Mouse (Mus musculus): Measurements from ENCODE around the gene 1300017J02Rik. TPM values are rescaled to one million over a fixed set of nuclear protein-coding genes. Genes with fewer than 3 reads are reported as not detected.

The 1300017J02Rik gene
- polyA plus RNA-seq, 1 experiment = 67.0 TPM

- H3K27ac ChIP-seq (ENCODE audit: control insufficient read depth, insufficient read depth, low read depth, low read length, poor library complexity) = no peak overlapping the region
- no peaks in the 10 kb centered on the region for H3K4me1 ChIP-seq (ENCODE audit: control insufficient read depth, insufficient read depth, low read length)
- no peak overlapping the region for H3K4me3 ChIP-seq (replicated peaks; ENCODE audit: control insufficient read depth, low read depth, low read length)
- WGBS = 84% methylated on average over 5 of the region's 5 CpGs
- TF ChIP-seq POLR2A (IDR thresholded peaks at IDR 0.05; ENCODE audit: borderline replicate concordance, control insufficient read depth, low read depth, low read length) (no peak), CTCF (IDR thresholded peaks at IDR 0.05; ENCODE audit: control insufficient read depth, insufficient read depth, low read length) (no peak)
Measured at GRCm38 (mm10) chr9:103252906-103253305, 52.0 kb downstream of the 1300017J02Rik start.

- WGBS = 66% methylated on average over 4 of the region's 4 CpGs
- H3K4me1 ChIP-seq (ENCODE audit: control insufficient read depth, insufficient read depth, low read length) = no peaks in the 10 kb centered on the region
- TF ChIP-seq POLR2A (IDR thresholded peaks at IDR 0.05; ENCODE audit: borderline replicate concordance, control insufficient read depth, low read depth, low read length) (no peak), CTCF (IDR thresholded peaks at IDR 0.05; ENCODE audit: control insufficient read depth, insufficient read depth, low read length) (no peak)
- H3K27ac ChIP-seq (ENCODE audit: control insufficient read depth, insufficient read depth, low read depth, low read length, poor library complexity) = no peak overlapping the region
- H3K4me3 ChIP-seq (replicated peaks; ENCODE audit: control insufficient read depth, low read depth, low read length) = no peak overlapping the region
Measured at GRCm38 (mm10) chr9:103248618-103249017, 56.3 kb downstream of the 1300017J02Rik start.

GRCm38 (mm10) chr9:103246526-103247168, 58.2 kb downstream of the 1300017J02Rik start:
- no peak for TF ChIP-seq CTCF (IDR thresholded peaks at IDR 0.05; ENCODE audit: control insufficient read depth, insufficient read depth, low read length)
- no peak for TF ChIP-seq POLR2A (IDR thresholded peaks at IDR 0.05; ENCODE audit: borderline replicate concordance, control insufficient read depth, low read depth, low read length)
- WGBS = 60% methylated on average over 8 of the region's 8 CpGs
- H3K4me3 ChIP-seq (replicated peaks; ENCODE audit: control insufficient read depth, low read depth, low read length) = no peak overlapping the region
- no peaks in the 10 kb centered on the region; the same call in 1 of the 2 replicates for H3K4me1 ChIP-seq (ENCODE audit: control insufficient read depth, insufficient read depth, low read length)
- H3K27ac ChIP-seq (ENCODE audit: control insufficient read depth, insufficient read depth, low read depth, low read length, poor library complexity) = no peak overlapping the region

- 90% methylated on average over 4 of the region's 4 CpGs for WGBS
Measured at GRCm38 (mm10) chr9:103243640-103244039, 61.2 kb downstream of the 1300017J02Rik start.

DNA sequence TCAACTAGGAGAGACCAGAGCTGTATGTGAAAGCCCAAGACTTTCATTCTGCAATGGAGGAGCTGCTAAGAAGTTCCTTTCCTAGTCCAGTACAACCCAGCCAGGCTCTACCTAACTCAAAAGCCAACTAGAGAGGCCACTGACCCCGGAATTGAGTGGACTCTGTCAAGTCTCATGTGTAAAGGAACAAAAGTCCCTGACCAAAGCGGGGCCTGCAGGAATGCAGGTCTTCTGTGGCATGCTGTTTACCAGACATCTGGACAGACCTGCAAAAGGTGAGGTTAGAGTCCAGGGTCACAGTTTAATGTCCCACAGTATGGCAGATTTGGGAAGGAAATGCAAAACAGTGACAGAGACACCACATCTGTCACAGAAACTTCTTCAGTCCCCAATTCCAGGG, 63.7 kb downstream of the 1300017J02Rik start:
- no peak overlapping the region for H3K4me3 ChIP-seq (replicated peaks; ENCODE audit: control insufficient read depth, low read depth, low read length)
- no peak overlapping the region for H3K27ac ChIP-seq (ENCODE audit: control insufficient read depth, insufficient read depth, low read depth, low read length, poor library complexity)
- TF ChIP-seq CTCF (IDR thresholded peaks at IDR 0.05; ENCODE audit: control insufficient read depth, insufficient read depth, low read length) (no peak), POLR2A (IDR thresholded peaks at IDR 0.05; ENCODE audit: borderline replicate concordance, control insufficient read depth, low read depth, low read length) (no peak)
- H3K4me1 ChIP-seq (ENCODE audit: control insufficient read depth, insufficient read depth, low read length) = no peaks in the 10 kb centered on the region; the same call in 1 of the 2 replicates
- WGBS = 77% methylated on average over 2 of the region's 2 CpGs

More at GRCm38 (mm10) chr9:103243640-103244039, 61.2 kb downstream of the 1300017J02Rik start:
- Histone ChIP-seq H3K27ac (ENCODE audit: control insufficient read depth, insufficient read depth, low read depth, low read length, poor library complexity) (no peak overlapping the region), H3K4me1 (ENCODE audit: control insufficient read depth, insufficient read depth, low read length) (no peaks in the 10 kb centered on the region; the same call in 1 of the 2 replicates), H3K4me3 (replicated peaks; ENCODE audit: control insufficient read depth, low read depth, low read length) (no peak overlapping the region)
- TF ChIP-seq POLR2A (IDR thresholded peaks at IDR 0.05; ENCODE audit: borderline replicate concordance, control insufficient read depth, low read depth, low read length) = no peak
- TF ChIP-seq CTCF (IDR thresholded peaks at IDR 0.05; ENCODE audit: control insufficient read depth, insufficient read depth, low read length) = no peak

DNA sequence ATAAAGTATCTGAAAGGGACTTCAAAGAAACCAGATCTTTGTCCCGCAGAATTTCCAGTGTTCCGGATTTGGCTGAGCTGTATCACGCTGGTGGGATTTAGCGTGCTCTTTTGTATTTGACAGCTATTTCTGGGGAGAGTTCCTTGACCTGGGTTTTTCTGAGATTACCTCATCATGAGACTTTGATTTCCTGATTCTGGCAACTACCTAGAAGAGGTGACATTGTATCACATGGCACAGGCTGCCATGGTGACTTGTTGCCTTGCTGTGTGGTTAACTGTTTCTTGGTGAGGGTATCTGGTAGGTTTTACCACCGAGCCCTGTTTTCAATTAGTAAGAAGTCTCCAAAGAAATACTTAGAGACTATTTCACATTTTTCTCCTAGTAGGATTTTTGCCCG, 65.4 kb downstream of the 1300017J02Rik start:
- H3K27ac ChIP-seq (ENCODE audit: control insufficient read depth, insufficient read depth, low read depth, low read length, poor library complexity) = no peak overlapping the region
- H3K4me1 ChIP-seq (ENCODE audit: control insufficient read depth, insufficient read depth, low read length) = no peaks in the 10 kb centered on the region; the same call in 1 of the 2 replicates
- no peak for TF ChIP-seq CTCF (IDR thresholded peaks at IDR 0.05; ENCODE audit: control insufficient read depth, insufficient read depth, low read length)
- no peak for TF ChIP-seq POLR2A (IDR thresholded peaks at IDR 0.05; ENCODE audit: borderline replicate concordance, control insufficient read depth, low read depth, low read length)
- H3K4me3 ChIP-seq (replicated peaks; ENCODE audit: control insufficient read depth, low read depth, low read length) = no peak overlapping the region
- WGBS = 84% methylated on average over 6 of the region's 6 CpGs

DNA sequence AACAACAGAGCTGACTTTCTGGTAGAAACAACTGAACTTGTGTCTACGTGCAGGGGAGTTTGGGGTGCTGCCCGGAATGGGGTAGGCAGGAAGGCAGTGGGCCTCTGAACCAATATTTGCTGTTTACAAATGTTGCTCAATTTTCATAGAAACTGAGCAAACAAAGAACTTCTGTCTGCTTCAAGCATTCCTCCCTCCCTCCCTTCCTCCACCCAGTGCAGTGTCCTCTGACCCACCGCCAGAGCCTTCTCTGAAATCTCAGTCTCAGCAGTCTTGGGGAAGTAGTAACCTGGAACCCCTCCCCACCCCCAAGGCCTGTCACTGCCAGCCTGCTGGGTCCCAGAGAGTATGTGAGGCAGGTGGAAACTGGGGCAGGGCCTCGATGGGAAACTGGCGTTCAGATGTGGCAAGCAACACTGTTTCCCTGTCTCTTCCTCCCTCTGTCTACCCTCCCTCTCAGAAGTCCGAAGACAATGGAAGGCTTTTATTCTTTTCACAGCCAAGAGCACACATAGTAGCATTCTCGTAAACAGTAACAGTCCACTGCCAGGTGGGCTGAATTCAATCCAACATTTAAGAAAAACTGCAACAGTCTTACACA, 70.2 kb downstream of the 1300017J02Rik start:
- no peak for TF ChIP-seq CTCF (IDR thresholded peaks at IDR 0.05; ENCODE audit: control insufficient read depth, insufficient read depth, low read length)
- TF ChIP-seq POLR2A (IDR thresholded peaks at IDR 0.05; ENCODE audit: borderline replicate concordance, control insufficient read depth, low read depth, low read length) = no peak
- 50% methylated on average over 7 of the region's 7 CpGs for WGBS
- H3K4me3 ChIP-seq (replicated peaks; ENCODE audit: control insufficient read depth, low read depth, low read length) = no peak overlapping the region
- H3K4me1 ChIP-seq (ENCODE audit: control insufficient read depth, insufficient read depth, low read length) = no peaks in the 10 kb centered on the region; the same call in 1 of the 2 replicates
- H3K27ac ChIP-seq (ENCODE audit: control insufficient read depth, insufficient read depth, low read depth, low read length, poor library complexity) = no peak overlapping the region

- Histone ChIP-seq H3K4me1 (ENCODE audit: control insufficient read depth, insufficient read depth, low read length) (no peaks in the 10 kb centered on the region; the same call in 1 of the 2 replicates), H3K4me3 (replicated peaks; ENCODE audit: control insufficient read depth, low read depth, low read length) (no peak overlapping the region), H3K27ac (ENCODE audit: control insufficient read depth, insufficient read depth, low read depth, low read length, poor library complexity) (0 out of 2 replicates have a peak overlapping the region, but pooled peaks have one; percentile 14)
- WGBS = 30% methylated on average over 7 of the region's 7 CpGs
- TF ChIP-seq CTCF (IDR thresholded peaks at IDR 0.05; ENCODE audit: control insufficient read depth, insufficient read depth, low read length) (no peak), POLR2A (IDR thresholded peaks at IDR 0.05; ENCODE audit: borderline replicate concordance, control insufficient read depth, low read depth, low read length) (no peak)
Measured at GRCm38 (mm10) chr9:103234059-103234458, 70.8 kb downstream of the 1300017J02Rik start.
